In the genomic region with DNA sequence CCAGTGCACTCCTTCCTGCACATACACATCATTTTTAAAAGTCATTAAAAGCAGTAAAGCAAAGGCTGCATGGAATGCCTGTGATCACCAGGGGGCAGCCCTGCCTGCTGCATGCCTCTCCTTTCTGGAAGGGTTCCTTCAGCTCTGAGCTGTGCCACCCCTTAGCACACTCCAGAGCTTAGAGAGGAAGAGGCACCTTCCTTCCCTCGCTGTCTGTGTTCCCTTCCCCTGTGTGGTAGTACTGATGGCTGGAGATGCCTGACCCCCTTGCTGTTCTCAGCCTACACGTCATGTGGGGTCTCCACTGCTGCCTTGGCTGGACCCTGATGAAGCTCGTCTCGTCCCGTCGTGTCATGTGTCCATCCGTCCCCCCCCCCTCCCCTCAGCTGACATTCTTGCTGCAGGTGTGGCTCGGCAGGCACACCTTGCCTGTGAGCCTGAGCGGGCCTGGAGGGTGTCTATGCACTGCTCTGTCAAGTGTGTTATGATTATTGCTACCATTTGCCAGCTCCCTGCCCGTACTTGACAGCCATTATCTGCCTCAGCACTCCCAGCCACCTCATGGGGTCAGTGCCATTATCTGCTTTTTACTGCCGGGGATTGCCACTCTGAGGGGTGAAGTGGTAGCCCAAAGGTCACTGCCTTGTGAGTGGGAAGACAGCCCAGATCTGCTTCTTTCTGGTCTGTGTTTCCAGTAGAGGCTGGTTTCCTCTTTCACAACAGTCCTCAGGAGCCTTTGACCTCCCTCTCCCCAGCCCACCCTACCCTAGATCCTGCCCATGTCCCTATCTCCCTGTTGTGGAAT, we compare ENCODE assay signal across 9 mouse cellular contexts. TPM values are rescaled to one million over a fixed set of nuclear protein-coding genes. Genes with fewer than 3 reads are reported as not detected.
DNase-seq lines count a peak whose midpoint lies in the region; ATAC-seq and TF ChIP-seq lines count a peak whose summit lies in the region.
"Had no signal": no experiment of that assay in that cellular context is flagged by ENCODE, and none has a peak within 500 bp of the region (broad histone marks: within the 10 kb centered on the region; RNA-seq: fewer than 3 reads in every experiment).

No protein-coding gene starts in this region.

- peak; percentile 61 for TF ChIP-seq CTCF in bone marrow, adult 2 months (IDR thresholded peaks at IDR 0.05; ENCODE audit: control insufficient read depth, insufficient read depth, low read length)
- peak; percentile 93 for TF ChIP-seq CTCF in forebrain, postnatal 0 days (IDR thresholded peaks at IDR 0.05; ENCODE audit: low read depth)

- no peaks in the 10 kb centered on the region; the same call in 1 of the 2 replicates for H3K4me1 ChIP-seq in bone marrow, adult 2 months (ENCODE audit: control insufficient read depth, insufficient read depth, low read length)
- H3K4me1 ChIP-seq in forebrain, postnatal 0 days (ENCODE audit: insufficient read depth): no peaks in the 10 kb centered on the region; the same call in 1 of the 2 replicates
- peaks cover 19% of the 10 kb centered on the region for H3K4me1 ChIP-seq in limb, embryonic 13.5 days
- H3K4me1 ChIP-seq in midbrain, embryonic 15.5 days: peaks cover 25% of the 10 kb centered on the region

- H3K4me2 ChIP-seq in forebrain, postnatal 0 days (ENCODE audit: low read depth): no peak overlapping the region
- no peak overlapping the region for H3K4me2 ChIP-seq in limb, embryonic 13.5 days (replicated peaks)
- no peak overlapping the region for H3K4me2 ChIP-seq in midbrain, embryonic 15.5 days

- ATAC-seq in forebrain, postnatal 0 days: peak; percentile 86
- peak; percentile 37; the same call in 1 of the 2 replicates for ATAC-seq in limb, embryonic 13.5 days (ENCODE audit: low FRiP score, low read depth)
- peak; percentile 47 for ATAC-seq in midbrain, embryonic 15.5 days (replicated peaks)

- H3K27me3 ChIP-seq in forebrain, postnatal 0 days (ENCODE audit: insufficient read depth, low read length): no peaks in the 10 kb centered on the region
- no peaks in the 10 kb centered on the region for H3K27me3 ChIP-seq in limb, embryonic 13.5 days
- H3K27me3 ChIP-seq in midbrain, embryonic 15.5 days (replicated peaks): no peaks in the 10 kb centered on the region

- H3K36me3 ChIP-seq in forebrain, postnatal 0 days (ENCODE audit: insufficient read depth): peaks cover 11% of the 10 kb centered on the region
- H3K36me3 ChIP-seq in limb, embryonic 13.5 days: peaks cover 36% of the 10 kb centered on the region
- H3K36me3 ChIP-seq in midbrain, embryonic 15.5 days (replicated peaks): peaks cover 10% of the 10 kb centered on the region; the same call in 1 of the 2 replicates

- H3K4me3 ChIP-seq in bone marrow, adult 2 months (replicated peaks; ENCODE audit: control insufficient read depth, low read depth, low read length): no peak overlapping the region
- H3K4me3 ChIP-seq in forebrain, postnatal 0 days (ENCODE audit: low read depth, low read length): no peak overlapping the region
- H3K4me3 ChIP-seq in limb, embryonic 13.5 days: no peak overlapping the region
- H3K4me3 ChIP-seq in midbrain, embryonic 15.5 days: no peak overlapping the region
- H3K4me3 ChIP-seq: erythroblast, embryonic 14.5 days had no signal

- H3K9ac ChIP-seq in forebrain, postnatal 0 days: no peak overlapping the region; the same call in 1 of the 2 replicates
- H3K9ac ChIP-seq in limb, embryonic 13.5 days: no peak overlapping the region
- no peak overlapping the region for H3K9ac ChIP-seq in midbrain, embryonic 15.5 days

- no peak for TF ChIP-seq POLR2A in bone marrow, adult 2 months (IDR thresholded peaks at IDR 0.05; ENCODE audit: borderline replicate concordance, control insufficient read depth, low read depth, low read length)

- no peaks in the 10 kb centered on the region for H3K9me3 ChIP-seq in forebrain, postnatal 0 days (ENCODE audit: low read length)
- H3K9me3 ChIP-seq in limb, embryonic 13.5 days: no peaks in the 10 kb centered on the region
- no peaks in the 10 kb centered on the region for H3K9me3 ChIP-seq in midbrain, embryonic 15.5 days

- peak; percentile 37 for DNase-seq in left cerebral cortex, adult 11 months (ENCODE audit: low spot score)
- no peak for DNase-seq in left cerebral cortex, adult 8-10 months (ENCODE audit: low spot score in 2 of 2)
- DNase-seq in forebrain, postnatal 0 days: peak; percentile 81
- DNase-seq in kidney, adult 18-20 months: peak; percentile 50
- DNase-seq in thymus, postnatal 4 days: peak; percentile 62

- H3K27ac ChIP-seq in bone marrow, adult 2 months (ENCODE audit: control insufficient read depth, insufficient read depth, low read depth, low read length, poor library complexity): no peak overlapping the region
- no peak overlapping the region for H3K27ac ChIP-seq in forebrain, postnatal 0 days (ENCODE audit: low read depth, low read length)
- H3K27ac ChIP-seq in limb, embryonic 13.5 days: no peak overlapping the region
- no peak overlapping the region for H3K27ac ChIP-seq in midbrain, embryonic 15.5 days

- 59% methylated on average over 11 of the region's 11 CpGs for WGBS in bone marrow, adult 2 months
- WGBS in forebrain, postnatal 0 days: 78% methylated on average over 11 of the region's 11 CpGs
- WGBS in limb, embryonic 13.5 days: 52% methylated on average over 11 of the region's 11 CpGs
- WGBS in midbrain, embryonic 15.5 days: 81% methylated on average over 11 of the region's 11 CpGs

RNA-seq across cellular contexts. Expression of a gene that starts 6.2 kb away (rescaled TPM):
- total RNA-seq in left cerebral cortex, adult 8-10 months (2022): under 1 TPM in 1 of 4 experiments, not detected in 3; 0.68 TPM
- polyA plus RNA-seq in bone marrow, adult 2 months (2011; ENCODE audit: insufficient read depth, insufficient read length, low replicate concordance, missing spikeins): not detected in 2 replicates
- not detected in 2 replicates for total RNA-seq in forebrain, postnatal 0 days (2014; rRNA removed)
- polyA plus RNA-seq in forebrain, postnatal 0 days (2015; fragmentation: Nextera tagmentation; extraction: Ambion mirVana): not detected in 2 replicates
- polyA plus RNA-seq in limb, embryonic 13.5 days (2015; fragmentation: Nextera tagmentation; extraction: Ambion mirVana): not detected in 2 replicates
- polyA plus RNA-seq in midbrain, embryonic 15.5 days (2015; fragmentation: Nextera tagmentation; extraction: Ambion mirVana): not detected in 2 replicates
- polyA plus RNA-seq: erythroblast, embryonic 14.5 days had no signal

RNA-seq across cellular contexts. Expression of a gene that starts 27.4 kb away (rescaled TPM):
- total RNA-seq in left cerebral cortex, adult 8-10 months (2022): not detected
- polyA plus RNA-seq in bone marrow, adult 2 months (2011; ENCODE audit: insufficient read depth, insufficient read length, low replicate concordance, missing spikeins): 2.2 TPM in 1 of 2 replicates, not detected in the other
- not detected in 2 replicates for total RNA-seq in forebrain, postnatal 0 days (2014; rRNA removed)
- polyA plus RNA-seq in forebrain, postnatal 0 days (2015; fragmentation: Nextera tagmentation; extraction: Ambion mirVana): not detected in 2 replicates
- polyA plus RNA-seq in limb, embryonic 13.5 days (2015; fragmentation: Nextera tagmentation; extraction: Ambion mirVana): not detected in 2 replicates
- not detected in 2 replicates for polyA plus RNA-seq in midbrain, embryonic 15.5 days (2015; fragmentation: Nextera tagmentation; extraction: Ambion mirVana)
- polyA plus RNA-seq: erythroblast, embryonic 14.5 days had no signal

Comparison
In these comparisons a context has a peak if more than half of its experiments do, and no peak if none do; other contexts are left out.
1. DNase-seq: peak in left cerebral cortex, adult 11 months (single experiment), forebrain, postnatal 0 days (single experiment), kidney, adult 18-20 months (single experiment) and thymus, postnatal 4 days (single experiment); none in left cerebral cortex, adult 8-10 months (0 of 2).
2. Peak in every context shown above with its lines, with median percentiles within 50 percentile points of each other: ATAC-seq.